Mouse (Mus musculus): ENCODE measurements around the gene Elob. TPM values are rescaled to one million over a fixed set of nuclear protein-coding genes. Genes with fewer than 3 reads are reported as not detected.

Elob gene
- 1,099 and 1,112 TPM in 2 replicates for polyA plus RNA-seq (2014; fragmentation: Nextera tagmentation; extraction: Ambion mirVana)

GRCm38 (mm10) chr17:23829064-23829619, at the start of gene Elob:
Gene Elob (minus strand): TSS chr17:23829136.
- WGBS, result 1% methylated on average over 21 of the region's 42 CpGs
- H3K27me3 ChIP-seq (replicated peaks; ENCODE audit: control insufficient read depth, insufficient read depth, low read length), result peaks cover 15% of the 10 kb centered on the region; the same call in 1 of the 2 replicates
- H3K27ac ChIP-seq (replicated peaks; ENCODE audit: low read depth, low read length), result peak within 1 kb of the TSS; percentile 95
- peak within 1 kb of the TSS; percentile 52 for H3K4me3 ChIP-seq (ENCODE audit: low read depth, low read length)
- ATAC-seq (ENCODE audit: low read depth), result peak; percentile 95
- peaks cover 9% of the 10 kb centered on the region for H3K4me1 ChIP-seq (ENCODE audit: control insufficient read depth, insufficient read depth, low read length)
- H3K4me2 ChIP-seq (ENCODE audit: low read depth, low read length), result peak within 1 kb of the TSS; percentile 64
- peaks cover 30% of the 10 kb centered on the region for H3K36me3 ChIP-seq (ENCODE audit: control insufficient read depth, insufficient read depth, low read length)
- peaks cover 4% of the 10 kb centered on the region; the same call in 1 of the 2 replicates for H3K9me3 ChIP-seq (ENCODE audit: control insufficient read depth, low read length)
- DNase-seq (ENCODE audit: low spot score), result peak; percentile 96
- H3K9ac ChIP-seq (ENCODE audit: low read depth, low read length), result peak within 1 kb of the TSS; percentile 79

GRCm38 (mm10) chr17:23877166-23877565, 48.2 kb upstream of the Elob start:
- no peak overlapping the region for H3K4me3 ChIP-seq (ENCODE audit: low read depth, low read length)
- WGBS, result 71% methylated on average over 2 of the region's 2 CpGs
- H3K36me3 ChIP-seq (ENCODE audit: control insufficient read depth, insufficient read depth, low read length), result no peaks in the 10 kb centered on the region
- H3K27me3 ChIP-seq (replicated peaks; ENCODE audit: control insufficient read depth, insufficient read depth, low read length), result no peaks in the 10 kb centered on the region
- no peak overlapping the region for H3K4me2 ChIP-seq (ENCODE audit: low read depth, low read length)
- ATAC-seq (ENCODE audit: low read depth) (peak; percentile 59; the same call in 1 of the 2 replicates), DNase-seq (ENCODE audit: low spot score) (peak; percentile 39)
- H3K9ac ChIP-seq (ENCODE audit: low read depth, low read length), result no peak overlapping the region
- no peak overlapping the region for H3K27ac ChIP-seq (replicated peaks; ENCODE audit: low read depth, low read length)
- H3K4me1 ChIP-seq (ENCODE audit: control insufficient read depth, insufficient read depth, low read length), result no peaks in the 10 kb centered on the region
- no peaks in the 10 kb centered on the region for H3K9me3 ChIP-seq (ENCODE audit: control insufficient read depth, low read length)

- Histone ChIP-seq H3K4me2 (ENCODE audit: low read depth, low read length) (no peak overlapping the region), H3K9ac (ENCODE audit: low read depth, low read length) (no peak overlapping the region), H3K4me3 (ENCODE audit: low read depth, low read length) (no peak overlapping the region), H3K27ac (replicated peaks; ENCODE audit: low read depth, low read length) (no peak overlapping the region), H3K36me3 (ENCODE audit: control insufficient read depth, insufficient read depth, low read length) (no peaks in the 10 kb centered on the region), H3K27me3 (replicated peaks; ENCODE audit: control insufficient read depth, insufficient read depth, low read length) (no peaks in the 10 kb centered on the region), H3K9me3 (ENCODE audit: control insufficient read depth, low read length) (no peaks in the 10 kb centered on the region), H3K4me1 (ENCODE audit: control insufficient read depth, insufficient read depth, low read length) (no peaks in the 10 kb centered on the region)
- ATAC-seq (ENCODE audit: low read depth) (peak; percentile 83), DNase-seq (ENCODE audit: low spot score) (peak; percentile 66)
- 34% methylated on average over 3 of the region's 3 CpGs for WGBS
Measured at GRCm38 (mm10) chr17:23876741-23877140, 47.8 kb upstream of the Elob start.

GRCm38 (mm10) chr17:23873884-23874856, 45.2 kb upstream of the Elob start:
- ATAC-seq (ENCODE audit: low read depth) (no peak), DNase-seq (ENCODE audit: low spot score) (peak; percentile 56)
- WGBS, result 41% methylated on average over 8 of the region's 8 CpGs

GRCm38 (mm10) chr17:23868513-23868912, 39.6 kb upstream of the Elob start:
- 94% methylated on average over 11 of the region's 11 CpGs for WGBS
- Histone ChIP-seq H3K9me3 (ENCODE audit: control insufficient read depth, low read length) (no peaks in the 10 kb centered on the region), H3K36me3 (ENCODE audit: control insufficient read depth, insufficient read depth, low read length) (no peaks in the 10 kb centered on the region), H3K27ac (replicated peaks; ENCODE audit: low read depth, low read length) (no peak overlapping the region), H3K4me2 (ENCODE audit: low read depth, low read length) (no peak overlapping the region), H3K9ac (ENCODE audit: low read depth, low read length) (no peak overlapping the region), H3K4me3 (ENCODE audit: low read depth, low read length) (no peak overlapping the region), H3K27me3 (replicated peaks; ENCODE audit: control insufficient read depth, insufficient read depth, low read length) (no peaks in the 10 kb centered on the region), H3K4me1 (ENCODE audit: control insufficient read depth, insufficient read depth, low read length) (no peaks in the 10 kb centered on the region)
- no peak for ATAC-seq (ENCODE audit: low read depth)
- DNase-seq (ENCODE audit: low spot score), result no peak

More at GRCm38 (mm10) chr17:23873884-23874856, 45.2 kb upstream of the Elob start:
- H3K4me1 ChIP-seq (ENCODE audit: control insufficient read depth, insufficient read depth, low read length), result no peaks in the 10 kb centered on the region
- no peak overlapping the region for H3K27ac ChIP-seq (replicated peaks; ENCODE audit: low read depth, low read length)
- no peaks in the 10 kb centered on the region for H3K9me3 ChIP-seq (ENCODE audit: control insufficient read depth, low read length)
- no peaks in the 10 kb centered on the region for H3K27me3 ChIP-seq (replicated peaks; ENCODE audit: control insufficient read depth, insufficient read depth, low read length)
- H3K4me2 ChIP-seq (ENCODE audit: low read depth, low read length), result no peak overlapping the region
- no peak overlapping the region for H3K9ac ChIP-seq (ENCODE audit: low read depth, low read length)
- H3K4me3 ChIP-seq (ENCODE audit: low read depth, low read length), result no peak overlapping the region
- no peaks in the 10 kb centered on the region for H3K36me3 ChIP-seq (ENCODE audit: control insufficient read depth, insufficient read depth, low read length)

GRCm38 (mm10) chr17:23867756-23868155, 38.8 kb upstream of the Elob start, which contains the start of gene Prss21:
Gene Prss21 (plus strand): TSS chr17:23868056.
- Histone ChIP-seq H3K27me3 (replicated peaks; ENCODE audit: control insufficient read depth, insufficient read depth, low read length) (no peaks in the 10 kb centered on the region), H3K27ac (replicated peaks; ENCODE audit: low read depth, low read length) (no peak within 1 kb of the TSS), H3K36me3 (ENCODE audit: control insufficient read depth, insufficient read depth, low read length) (no peaks in the 10 kb centered on the region), H3K4me2 (ENCODE audit: low read depth, low read length) (no peak within 1 kb of the TSS), H3K9me3 (ENCODE audit: control insufficient read depth, low read length) (no peaks in the 10 kb centered on the region), H3K9ac (ENCODE audit: low read depth, low read length) (no peak within 1 kb of the TSS), H3K4me3 (ENCODE audit: low read depth, low read length) (no peak within 1 kb of the TSS), H3K4me1 (ENCODE audit: control insufficient read depth, insufficient read depth, low read length) (no peaks in the 10 kb centered on the region)
- no peak for DNase-seq (ENCODE audit: low spot score)
- WGBS, result 84% methylated on average over 15 of the region's 15 CpGs
- ATAC-seq (ENCODE audit: low read depth), result no peak

GRCm38 (mm10) chr17:23862926-23863325, 34.0 kb upstream of the Elob start:
- Histone ChIP-seq H3K4me1 (ENCODE audit: control insufficient read depth, insufficient read depth, low read length) (no peaks in the 10 kb centered on the region), H3K27ac (replicated peaks; ENCODE audit: low read depth, low read length) (no peak overlapping the region), H3K4me3 (ENCODE audit: low read depth, low read length) (no peak overlapping the region), H3K9me3 (ENCODE audit: control insufficient read depth, low read length) (no peaks in the 10 kb centered on the region), H3K27me3 (replicated peaks; ENCODE audit: control insufficient read depth, insufficient read depth, low read length) (no peaks in the 10 kb centered on the region), H3K9ac (ENCODE audit: low read depth, low read length) (no peak overlapping the region), H3K36me3 (ENCODE audit: control insufficient read depth, insufficient read depth, low read length) (no peaks in the 10 kb centered on the region), H3K4me2 (ENCODE audit: low read depth, low read length) (no peak overlapping the region)
- ATAC-seq (ENCODE audit: low read depth), result no peak
- WGBS, result 81% methylated on average over 4 of the region's 4 CpGs
- DNase-seq (ENCODE audit: low spot score), result no peak

GRCm38 (mm10) chr17:23857913-23858312, 29.0 kb upstream of the Elob start:
- Histone ChIP-seq H3K4me1 (ENCODE audit: control insufficient read depth, insufficient read depth, low read length) (no peaks in the 10 kb centered on the region), H3K27me3 (replicated peaks; ENCODE audit: control insufficient read depth, insufficient read depth, low read length) (no peaks in the 10 kb centered on the region), H3K27ac (replicated peaks; ENCODE audit: low read depth, low read length) (no peak overlapping the region), H3K4me3 (ENCODE audit: low read depth, low read length) (no peak overlapping the region), H3K36me3 (ENCODE audit: control insufficient read depth, insufficient read depth, low read length) (no peaks in the 10 kb centered on the region), H3K9ac (ENCODE audit: low read depth, low read length) (no peak overlapping the region), H3K4me2 (ENCODE audit: low read depth, low read length) (no peak overlapping the region), H3K9me3 (ENCODE audit: control insufficient read depth, low read length) (no peaks in the 10 kb centered on the region)
- 49% methylated on average over 2 of the region's 2 CpGs for WGBS
- DNase-seq (ENCODE audit: low spot score) (no peak), ATAC-seq (ENCODE audit: low read depth) (no peak)
